Mouse (Mus musculus) right cerebral cortex, adult 18-20 months (tissue): Measurements from ENCODE around the gene Ablim1.
"Not testable (repeated sequence)": the region's sequence is repeated elsewhere in the genome, so short reads cannot be mapped to it uniquely, and the experiment has no call there.

ENCODE experiments used
- DNase-seq: peaks from one replicate; pipeline ENCODE4 v3.0.0; 2022; ENCODE audit warnings: mixed read lengths

Ablim1 gene

DNA sequence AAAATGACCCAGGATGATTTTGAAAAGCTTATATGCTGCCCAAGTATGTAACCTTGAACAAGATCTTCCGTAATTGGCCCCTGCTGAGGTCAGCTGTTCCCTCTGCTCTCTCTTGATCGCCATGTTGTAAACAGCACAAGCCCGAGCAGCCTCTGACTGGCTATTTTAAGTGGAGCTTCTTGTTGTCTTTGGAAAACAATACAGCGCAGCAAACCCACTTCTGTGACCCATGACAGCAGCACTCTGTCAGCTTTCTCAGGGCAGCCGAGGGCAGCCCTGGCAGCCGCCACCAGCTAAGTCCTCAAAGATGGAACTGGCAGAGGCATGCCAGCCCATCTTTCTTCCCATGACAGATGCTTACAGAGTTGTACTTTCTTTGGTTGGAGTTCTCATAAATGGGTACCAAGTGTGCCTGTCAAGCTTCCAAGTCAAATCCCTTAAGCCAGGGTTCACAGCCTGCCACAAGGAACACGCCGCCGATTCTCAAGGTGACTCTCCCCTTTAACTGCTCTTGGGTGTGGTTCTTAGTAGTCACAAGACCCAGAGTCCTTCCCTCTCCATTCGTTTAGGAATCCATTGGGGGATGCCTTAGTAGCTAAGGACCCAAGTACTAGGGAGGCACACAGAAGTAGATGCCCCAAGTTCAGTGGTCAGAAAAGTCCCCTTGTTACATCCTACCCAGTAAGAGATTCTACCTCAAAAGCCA, 172.8 kb downstream of the Ablim1 start:
- DNase-seq: no peak

DNA sequence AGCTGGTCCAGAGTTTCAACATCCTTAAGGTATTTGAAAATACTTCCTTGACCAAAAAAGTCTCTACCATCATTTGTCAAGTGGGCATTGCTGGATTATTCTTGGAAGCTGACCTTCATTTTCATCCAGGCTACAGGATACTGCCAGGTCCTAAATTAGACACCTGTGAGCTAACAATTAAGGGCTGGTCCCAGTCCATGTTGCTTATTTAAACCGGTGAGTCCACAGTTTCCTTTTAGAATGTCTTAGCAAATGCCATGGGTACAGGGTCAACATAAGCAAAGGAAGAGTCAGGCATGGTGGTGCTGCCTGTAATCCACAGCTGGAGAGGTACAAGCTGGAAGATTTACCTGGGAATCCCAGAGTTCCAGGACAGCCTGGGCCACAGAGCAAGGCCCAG, 173.8 kb downstream of the Ablim1 start:
- DNase-seq: no peak

DNA sequence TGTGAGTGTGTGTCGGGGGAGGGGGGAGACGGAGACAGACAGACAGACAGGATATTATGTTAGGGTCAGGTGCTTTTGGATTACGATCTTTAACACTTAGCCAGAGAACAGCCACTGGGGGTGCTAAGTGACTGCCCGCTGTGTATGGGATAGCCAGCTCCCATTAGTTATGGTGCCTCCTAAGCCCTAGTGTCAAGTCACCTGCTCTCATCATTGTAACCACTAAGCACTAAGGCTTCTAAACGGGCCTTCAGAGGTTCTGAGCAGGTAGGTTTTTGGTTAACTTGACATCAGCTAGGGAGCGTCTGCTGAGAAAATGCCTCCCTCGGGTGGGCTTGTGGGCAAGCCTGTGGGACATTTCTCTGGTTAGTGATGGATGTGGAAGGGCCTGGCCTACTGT, 174.6 kb downstream of the Ablim1 start:
- no peak for DNase-seq

DNA sequence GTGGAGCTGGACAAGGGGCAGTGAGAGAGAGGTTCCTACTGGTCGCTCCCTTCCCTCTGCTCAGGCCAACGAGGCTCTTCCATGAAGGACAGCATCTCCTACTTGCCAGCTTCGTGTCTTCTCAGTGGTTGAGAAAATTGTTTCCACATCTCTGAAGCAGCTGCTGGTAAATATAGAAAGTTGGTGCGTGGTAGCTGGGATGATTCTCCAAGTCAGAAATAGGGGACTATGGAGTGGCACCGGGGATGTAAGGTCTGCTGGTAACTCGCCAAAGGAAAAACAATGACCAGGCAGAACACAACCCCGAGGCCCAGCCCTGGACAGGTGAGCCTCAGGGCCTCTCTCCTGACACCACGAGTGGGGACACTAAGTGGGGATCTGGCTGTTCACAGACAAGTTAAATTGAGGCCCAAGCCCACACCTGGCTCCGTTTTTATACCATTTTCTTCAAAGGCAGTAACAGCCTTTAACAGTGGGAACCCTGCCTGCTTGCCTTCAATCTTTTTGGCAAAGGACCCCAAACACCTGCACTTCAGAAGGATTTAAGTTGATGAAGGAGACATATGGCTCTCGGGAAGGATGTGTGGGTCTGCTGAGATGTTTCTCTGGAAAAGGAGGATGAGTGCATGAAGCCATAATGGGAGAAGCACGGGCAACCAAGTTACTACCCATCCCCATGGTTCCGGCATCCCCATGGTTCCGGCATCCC, 175.7 kb downstream of the Ablim1 start:
- DNase-seq: peak; percentile 47

DNA sequence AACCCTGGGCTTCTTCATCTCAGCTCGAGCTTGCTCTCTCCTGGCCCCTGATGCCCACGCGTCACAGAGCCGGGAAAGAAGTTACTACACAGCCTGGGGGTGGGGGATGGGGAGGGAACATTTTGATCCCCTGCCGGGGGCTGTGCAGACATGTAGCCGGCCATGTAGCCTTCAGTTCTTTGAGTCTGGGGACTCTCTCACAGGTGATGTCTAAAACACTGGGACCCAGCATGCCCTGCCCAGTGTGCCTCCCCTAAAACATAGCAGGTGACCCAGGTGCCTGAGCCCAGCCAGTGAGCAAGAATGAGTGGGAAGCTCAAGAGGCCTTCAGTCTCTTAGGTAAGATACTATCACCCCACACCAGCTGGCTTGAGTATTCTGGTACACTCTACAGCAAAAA, 176.2 kb downstream of the Ablim1 start:
- no peak for DNase-seq

DNA sequence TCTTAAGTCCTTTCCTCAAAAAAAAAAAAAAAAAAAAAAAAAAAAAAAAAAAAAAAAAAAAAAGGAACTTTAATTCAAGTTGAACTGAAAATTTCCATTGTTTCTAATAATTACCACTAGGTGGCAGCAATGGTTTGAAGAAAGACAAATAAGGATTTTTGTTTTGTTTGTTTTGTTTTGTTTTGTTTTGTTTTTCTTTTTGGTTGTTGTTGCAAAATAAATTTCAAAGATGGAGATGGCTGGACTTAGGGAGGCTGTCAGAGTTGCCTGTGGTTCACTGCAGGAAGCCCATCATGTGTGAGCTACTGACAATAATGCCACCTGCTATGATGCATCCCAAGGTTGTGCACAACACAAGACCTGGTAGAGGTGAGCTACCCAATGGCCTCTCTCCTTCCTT, 176.7 kb downstream of the Ablim1 start:
- DNase-seq: no peak

DNA sequence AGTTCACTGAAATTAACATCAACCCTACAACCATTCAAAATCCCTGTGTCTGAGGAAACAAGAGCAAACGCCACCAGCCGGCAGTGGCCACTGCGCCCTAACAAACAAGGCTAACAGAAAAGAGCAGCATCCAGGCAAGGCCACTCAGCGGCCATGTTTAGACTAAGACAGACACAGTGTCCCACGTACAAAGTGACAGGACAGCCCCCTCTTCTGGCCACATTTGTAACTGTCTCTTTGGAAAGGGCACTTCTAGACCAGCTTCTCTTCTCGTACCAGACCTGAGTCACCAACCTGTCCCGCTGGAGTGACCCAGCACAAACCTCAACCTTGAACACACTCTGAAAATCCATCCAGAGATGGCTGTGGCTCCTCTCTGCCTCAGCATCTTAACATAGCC, 178.5 kb downstream of the Ablim1 start:
- no peak for DNase-seq

DNA sequence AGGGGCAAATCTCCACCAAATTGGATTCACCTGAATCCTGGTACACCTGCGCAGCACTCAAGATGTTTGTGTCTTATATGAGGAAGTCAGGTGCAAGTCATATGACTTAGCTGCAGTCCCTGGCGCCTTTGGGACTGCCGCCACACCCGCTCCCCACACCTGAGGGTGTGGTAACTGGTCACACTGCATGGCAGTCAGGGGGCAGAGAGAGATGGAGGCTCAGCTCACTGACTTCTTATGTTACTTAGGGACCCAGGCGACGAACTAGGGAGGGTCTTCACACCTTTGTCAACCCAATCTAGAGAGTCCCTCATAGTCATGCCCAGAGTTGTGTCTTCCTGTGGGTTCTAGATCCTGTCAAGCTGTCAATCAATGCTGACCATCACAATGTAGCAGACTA, 179.1 kb downstream of the Ablim1 start:
- DNase-seq: not testable (repeated sequence)

DNA sequence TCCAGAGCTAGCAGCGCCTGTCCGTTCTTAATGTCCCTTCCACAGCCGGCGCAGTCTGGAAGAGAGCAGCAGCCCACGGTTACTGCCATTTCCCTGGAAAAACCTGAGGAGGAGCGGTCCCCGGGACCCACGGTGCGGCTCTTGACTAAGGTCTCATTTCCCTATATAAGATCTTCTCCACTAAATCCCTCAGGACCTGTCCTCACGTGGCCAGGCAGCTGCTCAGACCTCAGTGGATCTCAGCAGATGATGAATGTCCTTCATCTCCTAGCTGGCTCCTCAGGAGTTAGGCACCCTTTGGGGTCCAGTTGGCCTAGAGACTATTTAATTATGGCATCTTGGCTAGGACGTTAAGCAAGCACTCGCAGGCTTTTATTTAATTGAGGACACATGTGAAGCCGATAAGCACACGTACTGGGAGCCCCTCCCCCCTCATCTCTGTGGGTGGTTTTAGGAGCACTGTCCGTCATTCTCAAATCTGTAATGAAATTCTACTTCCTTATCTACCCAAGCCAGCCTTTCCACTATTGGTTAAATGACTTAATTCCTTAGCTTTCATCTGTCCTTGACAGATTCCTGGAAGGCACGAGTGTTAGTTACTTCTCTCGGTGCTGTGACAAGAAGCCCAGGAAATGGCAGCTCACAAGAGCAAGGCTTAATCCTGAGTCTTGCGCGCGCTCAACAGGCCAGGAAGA, 179.9 kb downstream of the Ablim1 start:
- DNase-seq: no peak

DNA sequence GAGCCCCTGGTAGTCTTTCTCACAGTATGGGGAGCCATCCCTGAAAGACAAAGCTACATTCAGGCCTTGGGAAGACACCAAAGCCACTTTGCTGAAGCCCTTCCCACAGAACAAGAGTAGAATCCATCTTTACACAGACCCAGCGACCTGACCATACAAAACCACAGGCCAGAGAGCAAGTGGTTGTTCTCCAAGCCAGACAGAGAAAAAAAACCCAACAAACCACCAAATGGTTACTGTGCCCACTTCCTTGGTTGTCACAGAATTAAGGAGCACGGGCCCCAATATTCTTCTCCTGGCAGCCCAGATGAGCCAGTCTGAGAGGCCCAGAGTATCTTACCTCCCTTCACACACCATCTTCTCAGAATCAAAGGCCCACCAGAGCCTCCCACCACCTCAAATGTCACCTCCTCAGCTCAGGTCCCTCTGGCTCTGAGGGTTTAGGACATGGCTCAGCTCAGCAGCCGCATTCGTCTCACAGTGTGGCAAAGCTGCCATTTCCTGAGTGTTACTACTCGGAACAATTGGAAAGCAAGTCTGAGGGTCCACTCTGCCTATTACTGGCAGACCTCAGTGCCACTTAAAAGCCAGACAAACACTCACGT, 181.7 kb downstream of the Ablim1 start:
- no peak for DNase-seq

DNA sequence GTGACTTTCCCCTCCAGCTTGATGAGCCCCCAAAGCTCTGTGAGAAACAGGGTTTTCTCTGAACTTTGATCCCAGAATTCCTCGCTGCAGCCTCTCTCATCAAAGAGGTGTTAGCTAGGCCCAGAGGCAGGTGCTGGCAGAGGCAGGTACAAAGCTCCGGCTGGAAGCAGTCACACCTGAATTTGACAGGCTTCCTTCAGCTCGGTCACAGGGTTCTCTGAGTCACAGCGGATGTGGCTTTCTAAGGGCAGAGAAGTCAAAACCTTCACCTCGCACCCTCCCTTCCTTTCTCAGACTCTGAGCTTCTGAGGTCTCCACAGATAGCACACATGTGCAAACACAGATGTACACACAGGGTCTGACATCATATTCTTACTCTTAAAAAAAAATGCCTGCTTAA, 182.4 kb downstream of the Ablim1 start:
- DNase-seq: no peak

DNA sequence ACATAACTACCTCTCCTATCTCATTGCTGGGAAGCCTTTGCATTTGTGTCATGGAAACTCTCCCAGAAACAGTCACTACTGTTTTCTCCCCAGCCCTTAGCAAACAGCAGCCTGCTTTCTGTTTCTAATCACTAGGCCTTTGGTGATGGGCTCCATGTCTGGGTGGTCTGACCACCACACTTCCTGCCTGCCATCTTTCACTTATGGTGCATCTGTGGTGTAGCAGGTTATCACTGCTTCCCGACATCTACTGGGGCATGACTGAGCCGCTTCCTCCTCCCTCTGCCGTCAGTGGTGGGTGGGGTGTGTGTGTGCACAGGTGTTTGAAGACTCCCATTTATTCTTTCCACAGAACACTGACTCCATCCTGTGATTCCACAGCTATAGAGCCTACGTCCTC, 183.4 kb downstream of the Ablim1 start:
- no peak for DNase-seq

DNA sequence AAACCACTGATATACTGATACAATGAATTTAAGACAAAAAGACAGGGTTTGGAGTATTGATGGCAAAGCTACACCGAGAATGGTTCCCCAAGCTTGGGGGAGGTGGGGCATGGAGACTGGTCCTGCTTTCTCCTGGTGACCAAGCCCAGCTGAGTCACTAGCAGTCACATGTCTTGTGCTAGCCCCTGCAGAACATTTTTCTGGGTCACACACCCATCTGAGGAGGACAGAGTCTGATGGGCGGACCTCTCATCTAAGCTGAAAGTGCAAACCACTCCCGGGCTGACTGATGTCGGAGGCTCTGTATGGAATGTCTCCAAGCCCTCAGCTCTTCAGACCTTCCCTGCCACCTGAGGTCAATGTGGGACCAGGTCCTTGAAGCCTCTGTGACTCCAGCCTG, 184.1 kb downstream of the Ablim1 start:
- no peak for DNase-seq

DNA sequence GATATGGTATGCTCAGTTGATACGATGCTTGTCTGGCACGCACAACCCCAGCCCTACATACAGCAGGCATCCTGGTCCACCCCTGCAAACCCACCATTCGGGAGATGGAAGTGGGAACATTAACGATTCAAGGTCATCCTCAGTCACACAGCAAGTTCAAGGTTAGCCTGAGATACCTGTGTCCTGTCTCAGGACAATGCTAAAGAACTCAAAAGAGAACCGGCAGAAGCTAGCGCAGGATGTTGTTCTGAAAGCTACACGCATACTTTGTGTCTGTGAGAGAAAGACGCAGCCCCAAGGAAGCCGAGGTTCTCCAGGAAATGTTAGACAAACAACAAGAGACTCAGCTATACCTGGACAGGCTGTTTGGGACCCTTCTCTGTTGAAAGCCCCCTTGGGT, 185.0 kb downstream of the Ablim1 start:
- DNase-seq: no peak

DNA sequence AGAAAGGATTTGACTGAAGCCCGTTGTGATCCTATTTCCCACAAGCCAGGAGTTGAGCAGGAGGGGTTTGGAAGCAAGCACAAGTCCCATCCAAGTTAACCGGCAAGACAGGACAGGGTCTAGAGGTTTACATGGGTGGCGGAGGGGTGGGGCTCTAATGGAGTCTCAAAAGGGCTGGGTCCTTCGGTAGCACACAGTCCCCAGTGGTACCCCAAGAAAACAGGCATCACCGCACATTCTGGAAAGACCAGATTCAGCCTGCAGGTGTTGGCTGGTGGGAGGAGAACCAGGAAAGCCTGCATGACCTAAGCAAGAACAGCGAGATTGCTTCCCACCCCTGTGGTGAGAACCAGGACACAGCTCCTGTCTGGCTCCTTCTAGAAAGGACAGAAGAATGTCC, 186.7 kb downstream of the Ablim1 start:
- no peak for DNase-seq

DNA sequence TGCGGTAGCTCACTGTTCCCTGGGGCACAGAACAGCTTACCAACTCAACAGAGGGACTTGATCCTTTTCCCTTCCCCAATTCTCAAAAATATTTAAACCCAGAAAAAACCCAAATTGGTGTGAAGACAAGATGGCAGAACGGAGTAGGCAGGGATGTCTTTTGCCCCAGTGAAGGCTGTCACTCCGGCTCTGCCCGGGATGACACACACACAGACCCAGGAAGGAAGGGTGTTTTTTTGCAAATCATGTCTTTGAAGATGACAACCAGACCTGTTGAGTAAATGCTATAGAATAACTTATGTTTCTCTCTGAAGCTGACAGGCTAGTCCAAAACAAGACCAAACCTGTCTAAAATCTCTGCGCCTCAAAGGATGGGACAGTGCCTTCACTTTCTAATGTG, 187.2 kb downstream of the Ablim1 start:
- no peak for DNase-seq

DNA sequence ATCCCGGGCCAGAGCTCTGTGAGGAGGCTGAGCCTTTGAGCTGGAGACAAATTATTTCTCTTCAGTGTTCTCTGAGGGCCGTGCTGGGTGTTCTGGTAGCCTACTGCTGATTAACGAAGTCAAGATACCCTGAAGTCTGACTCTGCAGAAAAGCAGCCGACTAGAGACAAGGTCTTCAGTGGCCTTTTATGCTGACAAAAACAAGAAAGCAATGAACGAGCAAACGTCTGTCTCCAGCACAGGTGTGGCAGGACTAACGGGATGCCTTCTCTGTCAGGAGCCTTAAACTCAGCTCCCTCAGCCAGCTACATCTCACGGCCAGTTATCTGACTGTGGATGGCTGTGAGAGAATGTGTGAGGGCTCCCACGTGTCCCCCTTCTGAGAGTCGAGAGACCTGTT, 187.8 kb downstream of the Ablim1 start:
- no peak for DNase-seq

DNA sequence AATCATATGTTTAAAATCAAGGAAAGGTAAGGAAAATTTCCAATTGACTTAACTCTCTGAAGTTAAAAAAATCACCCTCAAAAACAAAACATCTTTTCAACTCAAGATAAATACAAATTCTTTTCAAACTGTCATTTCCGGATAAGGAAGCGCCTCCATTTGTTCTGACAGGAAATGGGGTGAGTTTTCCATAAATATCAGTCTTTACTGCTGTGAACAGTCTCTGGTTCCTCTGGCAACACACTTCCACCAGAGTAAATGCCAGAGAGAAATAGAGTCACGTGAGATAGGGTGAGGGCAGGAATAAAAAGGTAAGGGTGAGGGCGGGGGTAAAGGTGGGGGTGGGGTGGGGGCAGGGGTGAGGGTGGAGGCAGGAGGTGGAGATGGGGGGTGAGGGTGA, 189.8 kb downstream of the Ablim1 start:
- no peak for DNase-seq

DNA sequence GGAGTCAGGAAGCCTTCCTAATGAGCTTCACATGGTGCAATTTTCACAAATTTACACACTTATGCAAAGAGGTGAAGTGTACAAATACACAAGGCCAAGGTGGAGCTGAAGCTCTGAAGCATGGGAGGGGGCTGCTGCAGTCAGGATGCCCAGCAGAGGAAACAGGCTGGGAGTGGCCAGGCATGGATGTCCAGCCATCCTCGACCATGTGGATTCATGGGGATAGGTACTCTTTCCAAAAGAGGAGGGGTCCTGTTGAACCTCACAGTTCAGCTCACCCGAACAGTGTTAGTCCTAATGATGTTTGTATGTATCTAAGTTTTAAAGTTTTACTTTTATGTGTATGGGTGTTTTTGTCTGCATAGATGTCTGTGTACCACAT, 190.6 kb downstream of the Ablim1 start:
- no peak for DNase-seq

DNA sequence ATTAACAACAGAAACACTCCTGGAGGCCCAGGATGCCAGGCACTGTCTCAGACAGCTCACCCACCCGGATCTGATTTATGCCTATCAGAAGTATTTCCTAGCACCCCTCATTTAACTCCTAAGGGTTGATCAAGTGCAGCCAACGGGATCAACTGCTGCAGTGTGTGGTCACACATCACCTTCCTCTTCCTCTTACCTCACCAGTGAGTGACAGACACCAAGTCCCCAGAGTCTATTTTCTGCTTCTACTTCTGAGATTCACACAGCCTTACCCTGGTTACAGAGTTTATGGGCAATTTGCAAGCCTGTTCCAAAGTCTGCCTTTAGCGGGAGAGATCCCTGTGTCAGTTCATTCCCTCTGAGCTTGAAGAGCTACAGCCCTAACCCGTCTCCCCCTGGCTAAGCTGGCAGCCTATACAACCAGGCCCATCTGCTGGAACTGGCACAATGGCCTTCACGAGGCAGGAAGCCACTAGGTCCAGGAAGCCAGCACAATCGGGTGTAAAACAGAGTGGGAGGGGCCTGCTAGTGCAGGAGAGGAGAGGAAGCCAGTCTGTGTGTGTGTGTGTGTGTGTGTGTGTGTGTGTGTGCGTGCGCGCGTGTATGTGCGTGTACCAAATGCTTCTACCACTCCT, 191.1 kb downstream of the Ablim1 start:
- no peak for DNase-seq

DNA sequence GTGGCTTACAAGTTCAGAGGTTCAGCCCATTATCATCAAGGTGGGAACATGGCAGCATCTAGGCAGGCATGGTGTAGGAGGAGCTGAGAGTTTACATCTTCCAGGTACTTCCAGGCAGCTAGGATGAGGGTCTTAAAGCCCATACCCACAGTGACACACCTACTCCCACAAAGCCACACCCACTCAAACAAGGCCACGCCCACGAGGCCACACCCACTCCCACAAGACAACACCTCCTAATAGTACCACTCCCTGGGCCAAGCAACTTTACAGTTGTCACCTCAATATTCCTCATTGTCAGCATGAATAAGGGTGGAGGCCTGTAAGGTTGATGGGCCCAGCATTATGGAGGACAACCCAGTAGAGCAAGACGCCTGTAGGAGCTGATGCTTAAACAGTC, 192.5 kb downstream of the Ablim1 start:
- DNase-seq: no peak

DNA sequence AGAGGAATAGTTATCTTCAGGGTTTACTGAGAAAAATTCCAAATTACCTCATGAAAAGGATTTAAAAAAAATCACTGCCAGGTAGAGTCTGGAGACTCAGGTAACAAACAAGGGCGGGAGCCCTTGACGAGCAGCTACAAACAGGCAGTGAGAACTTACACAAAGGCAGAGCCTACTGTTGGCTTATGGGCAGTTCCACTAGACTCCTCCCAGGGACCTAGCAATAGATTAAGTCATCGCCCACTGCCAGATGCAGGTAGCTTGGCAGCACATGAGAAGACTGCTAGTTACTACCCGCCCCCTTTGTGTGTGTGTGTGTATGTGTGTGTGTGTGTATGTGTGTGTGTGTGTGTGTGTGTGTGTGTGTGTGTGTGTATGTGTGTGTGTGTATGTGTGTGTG, 193.7 kb downstream of the Ablim1 start:
- no peak for DNase-seq

DNA sequence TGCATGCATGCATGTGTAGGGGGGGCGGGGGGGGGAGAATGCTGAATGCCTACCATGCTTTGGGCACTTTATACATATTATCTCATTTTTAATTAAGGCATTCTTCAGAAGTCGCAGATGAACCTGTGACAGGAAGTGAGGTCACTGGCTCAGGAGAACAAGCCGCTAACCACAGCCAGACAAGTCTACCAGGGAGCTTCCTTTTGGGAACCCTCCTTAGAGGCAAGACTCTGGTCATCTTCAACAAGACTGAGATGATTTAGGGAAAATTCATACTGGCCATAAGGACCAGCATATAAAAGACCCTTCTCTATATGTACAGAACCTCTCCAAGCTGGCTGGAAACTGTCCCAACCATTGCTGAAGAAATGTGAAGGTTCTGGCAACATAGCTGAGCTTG, 195.1 kb downstream of the Ablim1 start:
- no peak for DNase-seq
